Comparison of ENCODE assay signal across 16 mouse cellular contexts in genomic region chr13:39427996-39428395, GRCm38 (mm10).
"Had no signal": no experiment of that assay in that cellular context is flagged by ENCODE, and none has a peak within 500 bp of the region (broad histone marks: within the 10 kb centered on the region; RNA-seq: fewer than 3 reads in every experiment).

No protein-coding gene starts in this region.

- H3K4me1 ChIP-seq: lung, embryonic 15.5 days; megakaryocyte, embryonic 14.5 days; midbrain, embryonic 13.5 days; midbrain, embryonic 15.5 days; neural tube, embryonic 12.5 days had no signal

- H3K9me3 ChIP-seq: lung, embryonic 15.5 days; midbrain, embryonic 13.5 days; midbrain, embryonic 15.5 days; neural tube, embryonic 12.5 days had no signal

- H3K36me3 ChIP-seq: lung, embryonic 15.5 days; midbrain, embryonic 13.5 days; midbrain, embryonic 15.5 days; neural tube, embryonic 12.5 days had no signal

- H3K27ac ChIP-seq: lung, embryonic 15.5 days; macrophage; midbrain, embryonic 13.5 days; midbrain, embryonic 15.5 days; neural tube, embryonic 12.5 days had no signal

- DNase-seq: liver, postnatal 0 days; lung, adult 2 months; lung, postnatal 14 days; lung, postnatal 36 days; right cerebral cortex, postnatal 14 days; thymus, adult 18-20 months; thymus, postnatal 14 days; thymus, postnatal 36 days had no signal

- H3K27me3 ChIP-seq: lung, embryonic 15.5 days; megakaryocyte, embryonic 14.5 days; midbrain, embryonic 13.5 days; midbrain, embryonic 15.5 days; neural tube, embryonic 12.5 days had no signal

- H3K4me2 ChIP-seq: lung, embryonic 15.5 days; midbrain, embryonic 11.5 days; midbrain, embryonic 13.5 days; midbrain, embryonic 15.5 days; neural tube, embryonic 12.5 days had no signal

- H3K4me3 ChIP-seq: lung, embryonic 15.5 days; megakaryocyte, embryonic 14.5 days; midbrain, embryonic 13.5 days; midbrain, embryonic 15.5 days; neural tube, embryonic 12.5 days had no signal

- H3K9ac ChIP-seq: liver, postnatal 0 days; lung, embryonic 15.5 days; midbrain, embryonic 13.5 days; midbrain, embryonic 15.5 days; neural tube, embryonic 12.5 days had no signal

- ATAC-seq: liver, postnatal 0 days; lung, postnatal 0 days; midbrain, embryonic 13.5 days; midbrain, embryonic 15.5 days had no signal
